Mouse (Mus musculus) mesoderm, embryonic 11.5 days (tissue): Measurements from ENCODE around the gene Fosl1.

Experiments used
- DNase-seq: peaks from one replicate; pipeline ENCODE4 v3.0.0-alpha.2; 2012; ENCODE audit warnings: low read depth, low spot score

Fosl1 gene

GRCm38 (mm10) chr19:5424782-5425741, 22.3 kb upstream of the Fosl1 start, which contains the start of the genes Drap1 and AI837181:
Gene Drap1 (minus strand): TSS chr19:5424979.
Gene AI837181 (plus strand): TSS chr19:5425144.
- DNase-seq: peak; percentile 99

- DNase-seq: no peak
Observed at GRCm38 (mm10) chr19:5425906-5426565, 21.3 kb upstream of the Fosl1 start.

- no peak for DNase-seq
Observed at GRCm38 (mm10) chr19:5426640-5427290, 20.6 kb upstream of the Fosl1 start.

GRCm38 (mm10) chr19:5428083-5428482, 19.3 kb upstream of the Fosl1 start:
- no peak for DNase-seq

- DNase-seq: no peak
Observed at GRCm38 (mm10) chr19:5429219-5429618, 18.1 kb upstream of the Fosl1 start.

- no peak for DNase-seq
Observed at GRCm38 (mm10) chr19:5429806-5430205, 17.5 kb upstream of the Fosl1 start.

GRCm38 (mm10) chr19:5430408-5430807, 16.9 kb upstream of the Fosl1 start:
- no peak for DNase-seq

GRCm38 (mm10) chr19:5431911-5432464, 15.4 kb upstream of the Fosl1 start:
- no peak for DNase-seq

GRCm38 (mm10) chr19:5432992-5433852, 14.1 kb upstream of the Fosl1 start:
- no peak for DNase-seq

GRCm38 (mm10) chr19:5433951-5434350, 13.4 kb upstream of the Fosl1 start:
- DNase-seq: no peak

- DNase-seq: no peak
Observed at GRCm38 (mm10) chr19:5444371-5444908, 2.9 kb upstream of the Fosl1 start.

GRCm38 (mm10) chr19:5444954-5445353, 2.4 kb upstream of the Fosl1 start:
- DNase-seq: no peak

GRCm38 (mm10) chr19:5445747-5446146, 1.6 kb upstream of the Fosl1 start:
- no peak for DNase-seq

GRCm38 (mm10) chr19:5448354-5449150, 1.2 kb downstream of the Fosl1 start:
- no peak for DNase-seq

- no peak for DNase-seq
Observed at GRCm38 (mm10) chr19:5449673-5450072, 2.3 kb downstream of the Fosl1 start.

- DNase-seq: no peak
Observed at GRCm38 (mm10) chr19:5451766-5452165, 4.4 kb downstream of the Fosl1 start.

- DNase-seq: no peak
Observed at GRCm38 (mm10) chr19:5455037-5455436, 7.7 kb downstream of the Fosl1 start.

GRCm38 (mm10) chr19:5455568-5455967, 8.2 kb downstream of the Fosl1 start:
- DNase-seq: no peak

GRCm38 (mm10) chr19:5456241-5456921, 9.0 kb downstream of the Fosl1 start:
- peak; percentile 7 for DNase-seq
